Mouse (Mus musculus) liver, embryonic 14.5 days (tissue): ENCODE measurements around the gene Edc4.

Source experiments
- CTCF ChIP-seq: IDR thresholded peaks from 2 replicates; pipeline ENCODE4 v1.5.1; 2016; ENCODE audit warnings: antibody characterized with exemption, low read depth, control low read depth
- EP300 ChIP-seq: IDR thresholded peaks from 2 replicates; pipeline ENCODE4 v1.6.1; 2016; ENCODE audit warnings: antibody characterized with exemption, low read depth

- TF ChIP-seq EP300 (no peak), CTCF (no peak)
Measured at GRCm38 (mm10) chr8:105943321-105943739, 62.6 kb downstream of the Edc4 start, which contains the start of gene Lcat.
